Comparison of ENCODE assay signal across 9 mouse cellular contexts in the genomic region with DNA sequence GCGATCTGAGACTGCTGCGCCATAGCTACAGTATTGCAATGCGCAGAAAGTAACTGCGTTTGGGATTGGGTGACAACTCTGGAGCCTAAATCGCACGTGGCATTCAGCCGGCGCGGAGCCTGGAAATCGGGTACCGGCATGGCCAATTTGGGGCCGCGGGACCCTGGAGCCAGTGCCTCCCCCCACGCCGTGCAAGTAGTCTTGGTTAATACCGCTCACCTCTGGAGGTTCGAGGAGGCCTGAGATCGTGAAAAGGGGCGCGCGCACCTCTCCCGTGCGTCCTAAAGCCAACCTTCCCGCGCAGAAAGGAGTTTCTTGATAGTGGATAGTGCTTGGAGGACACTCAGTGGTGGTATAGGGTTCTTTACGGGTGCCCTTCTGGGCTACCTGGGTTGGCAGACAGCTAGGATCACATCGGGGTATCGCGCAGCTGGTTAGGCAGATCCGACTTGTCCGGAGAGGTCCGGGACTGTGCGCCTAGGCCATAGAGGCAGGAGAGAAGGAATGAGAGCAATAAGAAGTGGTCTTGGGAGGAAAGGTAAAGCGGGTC. TPM values are rescaled to one million over a fixed set of nuclear protein-coding genes. Genes with fewer than 3 reads are reported as not detected.
DNase-seq lines count a peak whose midpoint lies in the region; ATAC-seq and TF ChIP-seq lines count a peak whose summit lies in the region.
"Had no signal": no experiment of that assay in that cellular context is flagged by ENCODE, and none has a peak within 500 bp of the region (broad histone marks: within the 10 kb centered on the region; RNA-seq: fewer than 3 reads in every experiment).

No protein-coding gene starts in this region.

- no peak for ATAC-seq in liver, embryonic 11.5 days (replicated peaks; ENCODE audit: low FRiP score)
- ATAC-seq in liver, postnatal 0 days, result no peak
- no peak for ATAC-seq in forebrain, embryonic 15.5 days (replicated peaks)
- ATAC-seq in intestine, postnatal 0 days, result no peak
- ATAC-seq in neural tube, embryonic 13.5 days (ENCODE audit: low read depth), result no peak

- no peak overlapping the region for H3K9ac ChIP-seq in liver, embryonic 11.5 days (ENCODE audit: low read depth, low read length)
- no peak overlapping the region for H3K9ac ChIP-seq in liver, postnatal 0 days (replicated peaks)
- H3K9ac ChIP-seq in forebrain, embryonic 15.5 days (replicated peaks), result no peak overlapping the region
- H3K9ac ChIP-seq in intestine, postnatal 0 days (ENCODE audit: low read depth, low read length), result no peak overlapping the region
- no peak overlapping the region for H3K9ac ChIP-seq in neural tube, embryonic 13.5 days
- H3K9ac ChIP-seq: midbrain, embryonic 12.5 days had no signal

- no peak for TF ChIP-seq CTCF in liver, postnatal 0 days (IDR thresholded peaks at IDR 0.05; ENCODE audit: low read depth)
- no peak for TF ChIP-seq CTCF in intestine, postnatal 0 days (IDR thresholded peaks at IDR 0.05; ENCODE audit: low read depth)

- H3K27ac ChIP-seq in liver, embryonic 11.5 days (ENCODE audit: low read depth, low read length), result no peak overlapping the region
- no peak overlapping the region for H3K27ac ChIP-seq in liver, postnatal 0 days (ENCODE audit: low read depth)
- no peak overlapping the region for H3K27ac ChIP-seq in forebrain, embryonic 15.5 days (replicated peaks)
- H3K27ac ChIP-seq in intestine, postnatal 0 days (ENCODE audit: low read depth, low read length), result peak overlapping the region; percentile 35; the same call in 1 of the 2 replicates
- no peak overlapping the region for H3K27ac ChIP-seq in neural tube, embryonic 13.5 days (replicated peaks)
- H3K27ac ChIP-seq: midbrain, embryonic 12.5 days had no signal

- peak overlapping the region; percentile 12 for H3K4me3 ChIP-seq in liver, embryonic 11.5 days (ENCODE audit: low read depth, low read length)
- H3K4me3 ChIP-seq in liver, postnatal 0 days (ENCODE audit: low read depth, low read length), result no peak overlapping the region
- peak overlapping the region; percentile 25; the same call in 1 of the 2 replicates for H3K4me3 ChIP-seq in forebrain, embryonic 15.5 days
- peak overlapping the region; percentile 26 for H3K4me3 ChIP-seq in intestine, postnatal 0 days (ENCODE audit: low read depth, low read length)
- peak overlapping the region; percentile 28 for H3K4me3 ChIP-seq in neural tube, embryonic 13.5 days

- no peak for TF ChIP-seq EP300 in liver, postnatal 0 days (IDR thresholded peaks at IDR 0.05; ENCODE audit: low read depth)

- 50% methylated on average over 34 of the region's 34 CpGs for whole genome bisulfite sequencing in liver, embryonic 11.5 days
- WGBS in liver, postnatal 0 days (ENCODE audit: insufficient replicate concordance), result 50% methylated on average over 34 of the region's 34 CpGs
- 50% methylated on average over 34 of the region's 34 CpGs for WGBS in forebrain, embryonic 15.5 days
- WGBS in intestine, postnatal 0 days, result 43% methylated on average over 34 of the region's 34 CpGs
- WGBS in neural tube, embryonic 13.5 days, result 40% methylated on average over 34 of the region's 34 CpGs

- DNase-seq in liver, embryonic 11.5 days (ENCODE audit: low spot score), result no peak
- no peak for DNase-seq in liver, postnatal 0 days
- no peak for DNase-seq in adrenal gland, adult 18-20 months (ENCODE audit: low spot score in 2 of 2)
- no peak for DNase-seq in right cerebral cortex, postnatal 4 days
- DNase-seq in embryo, embryonic 11 days, result no peak

- peaks cover 21% of the 10 kb centered on the region for H3K9me3 ChIP-seq in liver, embryonic 11.5 days (ENCODE audit: control insufficient read depth, low read length)
- H3K9me3 ChIP-seq in liver, postnatal 0 days (ENCODE audit: low read length), result peaks cover 5% of the 10 kb centered on the region
- peaks cover 15% of the 10 kb centered on the region; the same call in 1 of the 2 replicates for H3K9me3 ChIP-seq in forebrain, embryonic 15.5 days
- H3K9me3 ChIP-seq in intestine, postnatal 0 days (ENCODE audit: control insufficient read depth), result peaks cover 2% of the 10 kb centered on the region
- peaks cover 31% of the 10 kb centered on the region for H3K9me3 ChIP-seq in neural tube, embryonic 13.5 days

- H3K27me3 ChIP-seq in liver, embryonic 11.5 days (replicated peaks; ENCODE audit: control insufficient read depth, insufficient read depth, low read length), result peaks cover 43% of the 10 kb centered on the region
- peaks cover 46% of the 10 kb centered on the region for H3K27me3 ChIP-seq in liver, postnatal 0 days (ENCODE audit: insufficient read depth, low read length)
- peaks cover 38% of the 10 kb centered on the region for H3K27me3 ChIP-seq in forebrain, embryonic 15.5 days
- peaks cover 29% of the 10 kb centered on the region for H3K27me3 ChIP-seq in intestine, postnatal 0 days (replicated peaks; ENCODE audit: control insufficient read depth, insufficient read depth, low read length)
- H3K27me3 ChIP-seq in neural tube, embryonic 13.5 days, result peaks cover 68% of the 10 kb centered on the region

- H3K4me1 ChIP-seq in liver, embryonic 11.5 days (replicated peaks; ENCODE audit: control insufficient read depth, insufficient read depth, low read length), result 0 out of 2 replicates have a peak, but pooled peaks cover 2% of the 10 kb centered on the region
- H3K4me1 ChIP-seq in liver, postnatal 0 days (ENCODE audit: insufficient read depth), result no peaks in the 10 kb centered on the region
- H3K4me1 ChIP-seq in forebrain, embryonic 15.5 days, result peaks cover 20% of the 10 kb centered on the region
- H3K4me1 ChIP-seq in intestine, postnatal 0 days (replicated peaks; ENCODE audit: control insufficient read depth, insufficient read depth, low read length), result no peaks in the 10 kb centered on the region
- H3K4me1 ChIP-seq in neural tube, embryonic 13.5 days (replicated peaks), result peaks cover 21% of the 10 kb centered on the region

- no peak overlapping the region; the same call in 1 of the 2 replicates for H3K4me2 ChIP-seq in liver, embryonic 11.5 days
- H3K4me2 ChIP-seq in liver, postnatal 0 days (ENCODE audit: low read depth, low read length), result no peak overlapping the region
- H3K4me2 ChIP-seq in forebrain, embryonic 15.5 days (replicated peaks), result no peak overlapping the region
- H3K4me2 ChIP-seq in intestine, postnatal 0 days (replicated peaks; ENCODE audit: low read depth), result no peak overlapping the region
- H3K4me2 ChIP-seq in neural tube, embryonic 13.5 days, result peak overlapping the region; percentile 50

- peaks cover 63% of the 10 kb centered on the region for H3K36me3 ChIP-seq in liver, embryonic 11.5 days (ENCODE audit: control insufficient read depth, insufficient read depth, low read length)
- H3K36me3 ChIP-seq in liver, postnatal 0 days (replicated peaks; ENCODE audit: insufficient read depth, low read length), result peaks cover 33% of the 10 kb centered on the region
- peaks cover 40% of the 10 kb centered on the region for H3K36me3 ChIP-seq in forebrain, embryonic 15.5 days
- peaks cover 30% of the 10 kb centered on the region for H3K36me3 ChIP-seq in intestine, postnatal 0 days (ENCODE audit: control insufficient read depth, insufficient read depth)
- H3K36me3 ChIP-seq in neural tube, embryonic 13.5 days, result peaks cover 69% of the 10 kb centered on the region

RNA-seq across cellular contexts. Expression of a gene that starts 1.9 kb away (rescaled TPM):
- polyA plus RNA-seq in liver, embryonic 11.5 days (2014; fragmentation: Nextera tagmentation; extraction: Ambion mirVana), result 729 and 742 TPM in 2 replicates
- 332 and 343 TPM in 2 replicates for polyA plus RNA-seq in liver, postnatal 0 days (2015; fragmentation: Nextera tagmentation; extraction: Ambion mirVana)
- polyA plus RNA-seq in forebrain, embryonic 15.5 days (2015; fragmentation: Nextera tagmentation; extraction: Ambion mirVana), result 1,144 and 1,250 TPM in 2 replicates
- polyA plus RNA-seq in intestine, postnatal 0 days (2015; fragmentation: Nextera tagmentation; extraction: Ambion mirVana), result 686 and 705 TPM in 2 replicates
- polyA plus RNA-seq in neural tube, embryonic 13.5 days (2015; fragmentation: Nextera tagmentation; extraction: Ambion mirVana), result 1,617 and 1,631 TPM in 2 replicates
- total RNA-seq in adrenal gland, adult 18-20 months (2021), result 1,000 to 10,000 TPM; 2,555 to 2,708 TPM
